Mouse (Mus musculus) thymus, postnatal 4 days (tissue): Measurements from ENCODE around the gene Rcc1l.

ENCODE experiments used
- DNase-seq: peaks from one replicate; pipeline ENCODE4 v3.0.0; 2021

Gene Rcc1l

DNA sequence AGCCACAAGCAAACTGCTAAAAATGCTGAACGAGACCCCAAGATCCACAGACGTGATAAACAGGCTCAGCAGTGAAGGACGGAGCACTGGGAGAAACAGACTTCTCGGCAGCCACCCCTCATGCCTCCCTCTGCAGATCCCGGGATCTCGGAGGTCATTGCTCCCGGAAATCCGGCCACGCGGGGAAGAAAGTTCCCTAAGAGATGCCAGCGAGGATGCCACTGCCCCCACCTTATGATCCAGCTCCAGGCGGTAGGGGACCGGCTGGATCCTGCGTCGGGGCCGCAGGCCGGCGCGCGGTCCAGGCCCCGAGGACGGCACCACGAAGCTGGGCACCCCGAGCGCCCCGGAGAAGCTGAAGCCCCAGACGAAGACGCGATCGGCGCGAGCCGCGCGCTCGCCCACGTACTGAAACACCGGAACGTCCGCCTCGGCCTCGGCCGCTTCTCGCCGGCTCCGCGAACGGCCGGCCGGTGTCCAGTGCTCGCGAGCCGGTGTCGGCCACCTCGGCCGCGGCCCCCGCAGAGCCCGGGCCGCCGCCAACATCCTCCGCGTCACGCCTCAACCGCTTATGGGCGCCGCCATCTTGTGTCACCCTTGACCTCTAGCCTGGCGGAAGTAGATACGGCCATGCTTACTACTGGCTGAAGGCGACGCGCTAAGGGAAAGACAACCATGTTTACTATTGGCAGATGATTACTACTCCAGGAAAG, at the start of gene Rcc1l:
Rcc1l (minus strand) TSS at position 606 of the 713 bp plus-strand sequence.
- peak; percentile 84 for DNase-seq

DNA sequence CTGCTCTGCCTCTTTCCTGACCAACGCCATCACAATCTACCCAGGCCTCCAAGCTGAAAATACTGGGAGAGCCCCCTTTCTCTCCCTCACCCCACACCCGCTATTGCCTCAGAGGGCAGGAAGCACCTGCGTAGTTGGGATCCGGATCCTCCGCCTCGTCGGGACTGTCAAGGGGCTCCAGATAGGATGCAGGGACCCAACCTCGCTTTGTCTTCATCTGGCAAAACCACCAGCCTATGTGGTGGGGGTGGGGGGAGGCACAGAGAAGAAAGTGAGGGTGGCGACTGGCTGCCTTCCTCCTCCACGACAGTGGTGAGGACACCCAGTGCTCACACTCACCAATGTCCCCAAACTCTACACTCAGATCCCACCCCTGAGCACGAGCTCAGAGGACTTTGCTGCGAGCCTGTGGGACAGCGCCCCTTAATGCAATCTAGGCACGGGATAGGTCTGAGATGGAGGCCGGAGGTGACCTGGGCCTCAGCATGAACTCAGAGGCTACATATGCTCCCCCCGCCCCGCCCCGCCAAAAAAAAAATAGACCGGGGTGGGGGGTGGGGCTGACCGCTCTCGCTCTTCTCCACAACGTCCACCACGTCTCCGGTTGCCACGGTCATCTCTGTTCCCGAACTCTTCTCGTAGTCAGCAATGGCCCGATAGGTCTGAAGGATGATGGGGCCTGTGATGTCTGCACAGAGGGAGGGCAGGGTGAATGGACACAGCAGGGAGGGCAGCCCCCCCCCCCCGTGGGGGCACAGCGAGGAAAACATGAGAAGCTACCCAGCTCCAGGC, 48.7 kb upstream of the Rcc1l start:
- DNase-seq = peak; percentile 55

DNA sequence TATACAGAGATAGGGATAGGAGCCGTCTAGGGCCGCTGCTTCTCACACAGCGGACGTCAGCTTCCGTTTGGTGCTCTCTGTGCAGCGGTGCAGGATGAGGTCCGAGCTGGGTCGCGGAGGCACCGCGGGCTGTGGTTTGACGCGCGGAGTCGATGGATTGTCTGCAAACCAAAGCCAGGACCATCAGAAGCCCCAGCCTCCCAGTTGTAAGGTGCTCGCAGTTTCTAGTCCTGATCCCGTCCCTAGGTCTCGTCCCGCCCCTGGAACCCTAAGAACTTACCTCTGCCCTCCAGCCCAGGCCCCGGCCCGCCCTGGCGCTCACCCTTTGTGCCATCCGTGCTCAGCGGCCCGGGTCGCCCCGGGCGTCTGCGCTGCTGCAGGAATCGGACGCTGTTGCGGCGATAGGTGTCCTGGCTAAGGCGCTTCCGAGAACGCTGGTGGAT, 45.2 kb upstream of the Rcc1l start:
- peak; percentile 45 for DNase-seq

DNA sequence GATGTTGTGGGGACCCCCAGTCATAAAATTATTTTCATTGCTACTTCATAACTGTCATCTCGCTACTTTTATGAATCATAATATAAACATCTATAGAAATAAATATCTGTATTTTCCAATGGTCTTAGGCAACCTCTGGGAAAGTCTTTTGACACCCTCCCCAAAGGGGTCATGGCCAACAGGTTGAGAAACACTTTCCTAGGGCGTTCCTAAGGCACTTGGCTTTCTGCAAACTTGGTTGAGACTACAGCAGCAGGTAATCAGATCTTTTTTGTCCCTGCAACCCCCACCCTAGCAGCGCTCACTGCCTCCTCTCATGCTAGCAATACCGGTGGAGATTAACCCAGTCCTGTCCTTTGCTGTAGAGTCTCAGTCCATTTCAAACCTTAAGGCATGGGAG, 44.7 kb upstream of the Rcc1l start:
- DNase-seq = no peak

- DNase-seq = no peak
Measured at GRCm38 (mm10) chr5:134217900-134218299, 41.3 kb upstream of the Rcc1l start.

- no peak for DNase-seq
Measured at GRCm38 (mm10) chr5:134214021-134214806, 37.6 kb upstream of the Rcc1l start.

- no peak for DNase-seq
Measured at GRCm38 (mm10) chr5:134209931-134210554, 33.5 kb upstream of the Rcc1l start.

GRCm38 (mm10) chr5:134206721-134207120, 30.1 kb upstream of the Rcc1l start:
- DNase-seq = no peak

DNA sequence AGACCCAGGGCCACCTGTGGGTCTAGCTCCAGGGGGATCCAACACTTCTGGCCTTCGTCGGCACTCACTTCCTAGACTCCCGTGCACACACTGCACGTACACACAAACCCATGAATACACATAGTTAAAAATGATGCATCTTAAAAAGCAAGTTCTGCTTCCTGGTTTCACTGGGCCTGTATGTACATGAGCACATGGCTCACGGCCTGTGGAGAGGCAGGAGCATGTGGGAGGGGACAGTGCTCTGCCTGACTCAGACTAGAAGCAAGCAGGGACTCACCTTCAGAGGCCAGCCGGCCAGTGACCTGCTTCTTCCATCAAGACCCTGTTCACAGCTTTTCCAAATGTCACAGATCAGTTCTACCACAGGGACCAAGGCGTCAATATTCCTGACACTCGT, 17.1 kb upstream of the Rcc1l start:
- DNase-seq = no peak

DNA sequence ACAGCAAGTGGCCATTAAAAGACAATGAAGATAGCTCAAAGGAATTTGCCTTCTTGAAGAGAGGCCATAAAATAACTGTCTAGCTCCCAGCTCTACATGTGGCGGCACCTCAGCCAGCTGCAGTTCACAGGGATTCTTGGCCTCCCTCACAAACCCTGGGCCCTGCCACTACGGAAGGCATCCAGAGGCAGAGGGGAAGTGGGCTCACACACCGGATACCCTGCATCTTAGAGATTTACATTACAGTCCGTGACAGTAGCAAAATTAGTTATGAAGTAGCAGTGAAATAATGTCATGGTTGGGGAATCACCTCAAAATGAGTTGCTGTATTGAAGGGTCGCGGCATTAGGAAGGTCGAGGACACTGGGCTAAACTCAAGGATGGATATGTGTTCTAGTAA, 12.0 kb upstream of the Rcc1l start:
- peak; percentile 52 for DNase-seq

- DNase-seq = peak; percentile 83
Measured at GRCm38 (mm10) chr5:134186961-134187731, 10.6 kb upstream of the Rcc1l start.

DNA sequence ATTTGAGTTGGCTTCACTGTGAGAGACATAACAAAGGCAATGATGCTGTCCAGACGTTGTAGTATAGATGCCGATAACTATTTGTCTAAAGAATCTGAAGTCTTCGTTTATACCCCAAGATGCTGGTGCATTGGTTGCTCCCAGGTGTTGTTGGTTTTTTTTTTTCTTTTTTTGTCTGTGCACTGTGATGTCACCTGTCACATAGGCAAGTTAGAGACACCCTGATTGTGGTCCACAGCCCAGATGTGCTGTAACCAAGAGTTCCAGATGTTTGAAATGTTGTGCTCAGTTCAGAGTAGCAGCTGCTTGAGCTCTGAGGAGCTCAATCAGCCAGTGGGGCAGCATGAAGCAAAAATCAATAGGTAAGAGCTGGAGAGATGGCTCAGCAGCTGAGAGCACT, 9.5 kb upstream of the Rcc1l start:
- DNase-seq = no peak

DNA sequence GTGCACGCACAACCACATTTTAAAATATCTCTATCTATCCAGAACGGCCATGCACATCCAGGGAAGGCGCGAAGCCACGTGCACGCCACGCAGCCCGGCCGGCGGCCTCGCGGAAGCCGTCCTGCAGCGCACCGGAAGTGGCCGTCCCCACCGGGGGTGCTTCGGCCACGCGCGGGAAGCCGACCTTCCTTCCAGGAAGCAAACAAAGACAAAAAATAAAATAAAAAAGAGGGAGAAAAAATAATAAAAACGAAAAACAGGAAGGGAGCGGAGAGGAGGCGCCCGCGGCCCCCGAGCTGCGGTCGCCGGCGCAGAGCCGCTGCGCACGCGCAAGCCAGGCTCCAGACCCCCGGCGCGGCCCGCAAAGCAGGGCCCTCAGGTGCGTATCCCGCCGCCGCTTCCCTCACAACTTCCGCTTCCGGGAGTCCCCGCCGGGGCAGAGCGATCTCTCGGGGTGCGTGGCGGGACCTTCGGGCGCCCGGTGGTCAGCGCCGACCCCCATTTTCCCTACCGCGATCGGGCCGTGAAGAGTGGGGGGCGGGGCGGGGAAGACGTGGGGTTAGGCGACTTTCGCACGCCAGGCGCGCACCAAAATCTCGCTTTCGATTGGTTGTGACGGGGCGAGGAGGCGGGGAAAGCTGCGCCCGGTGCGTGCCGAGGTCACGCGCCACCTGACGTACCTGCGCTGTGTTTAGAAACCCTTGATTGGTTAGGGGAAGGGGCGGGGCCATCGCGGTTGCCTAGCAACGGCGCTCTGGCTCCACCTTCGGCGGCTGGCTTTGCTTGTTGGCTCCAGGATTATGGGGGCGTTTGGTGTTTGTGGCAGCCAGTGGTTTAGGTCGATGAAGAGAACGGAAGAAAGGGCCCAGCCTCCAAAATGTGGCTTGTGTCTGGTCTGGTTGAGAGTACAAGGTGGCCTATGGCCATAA, 7.6 kb upstream of the Rcc1l start, which contains the start of gene Gtf2ird2:
Gtf2ird2 (plus strand) TSS at position 140 of the 929 bp plus-strand sequence.
- peak; percentile 100 for DNase-seq

- no peak for DNase-seq
Measured at GRCm38 (mm10) chr5:134183162-134183561, 6.6 kb upstream of the Rcc1l start.

GRCm38 (mm10) chr5:134182735-134183134, 6.2 kb upstream of the Rcc1l start:
- DNase-seq = no peak

DNA sequence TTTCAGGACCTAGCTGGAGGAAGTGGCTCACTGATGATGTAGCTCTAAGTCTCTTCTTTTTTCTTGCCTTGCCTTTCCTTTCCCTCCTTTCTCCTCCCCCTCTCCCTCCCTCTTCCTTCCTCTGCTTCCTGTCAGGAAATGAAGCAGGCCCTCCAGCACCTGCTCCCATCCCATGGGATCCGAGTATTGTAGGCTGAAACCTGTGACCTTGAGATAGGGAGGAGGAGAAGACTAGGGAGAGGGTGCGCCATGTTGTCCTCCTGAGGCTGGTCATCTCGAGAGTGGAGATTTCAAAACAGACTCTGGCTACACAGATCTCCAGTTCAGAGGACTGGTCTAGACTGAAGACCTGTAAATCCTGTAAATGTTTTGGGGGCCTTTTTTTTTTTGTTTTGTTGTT, 5.6 kb upstream of the Rcc1l start:
- DNase-seq = no peak

DNA sequence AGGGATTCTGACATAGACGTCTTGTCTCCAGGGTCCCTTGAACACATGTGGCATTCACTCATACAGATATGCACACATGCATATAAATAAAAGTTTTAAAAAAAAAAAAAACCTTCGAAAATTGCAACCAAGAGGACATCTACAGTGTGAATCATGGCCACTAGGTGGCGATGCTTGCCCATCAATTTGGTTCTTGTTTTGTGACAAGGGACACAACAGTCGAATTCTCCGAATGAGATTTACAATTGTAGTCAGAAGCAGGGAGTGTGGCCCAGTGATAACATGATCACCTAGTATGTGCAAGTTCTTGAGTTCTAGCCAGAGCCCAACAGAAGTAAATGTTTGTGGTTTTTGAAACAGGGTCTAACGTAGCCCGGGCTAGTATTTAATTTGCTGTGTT, 3.3 kb upstream of the Rcc1l start:
- peak; percentile 91 for DNase-seq

DNA sequence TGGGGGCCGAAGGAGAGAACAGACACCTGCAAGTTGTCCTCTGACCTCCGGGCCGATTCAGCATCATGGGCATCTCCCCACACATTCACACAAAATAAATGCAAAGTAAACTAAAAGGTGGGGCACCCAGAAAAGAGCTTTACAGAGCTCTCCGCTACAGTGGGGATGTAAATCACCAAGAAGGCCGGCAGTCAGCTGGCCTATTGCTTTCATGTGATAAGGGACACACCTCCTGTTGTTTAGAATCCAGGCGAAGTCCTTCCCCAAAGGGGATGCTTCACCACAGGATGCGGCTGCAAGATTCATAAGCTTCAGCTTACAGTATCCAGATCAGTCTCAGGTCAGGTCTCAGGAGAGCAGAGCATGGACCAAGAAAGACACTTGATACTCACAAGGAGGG, 2.0 kb upstream of the Rcc1l start:
- no peak for DNase-seq

DNA sequence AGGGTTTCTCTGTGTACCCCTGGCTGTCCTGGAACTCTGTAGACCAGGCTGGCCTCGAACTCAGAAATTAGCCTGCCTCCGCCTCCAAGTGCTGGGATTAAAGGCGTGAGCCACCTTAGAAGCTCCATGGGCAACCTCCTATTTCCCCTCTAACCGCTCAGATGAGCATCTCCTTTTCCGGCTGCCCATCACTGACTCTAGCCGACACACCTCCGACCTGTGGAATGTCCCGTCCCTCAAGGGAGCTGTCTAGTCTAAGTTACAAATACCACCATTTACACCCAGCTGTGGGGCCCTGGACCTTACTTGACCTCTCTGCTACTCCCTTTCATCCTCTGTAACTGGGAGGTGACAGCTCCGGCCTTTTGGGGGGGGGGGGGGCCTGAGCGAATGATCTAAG, 878 bp downstream of the Rcc1l start:
- no peak for DNase-seq

- peak; percentile 76 for DNase-seq
Measured at GRCm38 (mm10) chr5:134173206-134173605, 3.4 kb downstream of the Rcc1l start.

- DNase-seq = no peak
Measured at GRCm38 (mm10) chr5:134170167-134170566, 6.4 kb downstream of the Rcc1l start.
